Mouse (Mus musculus) cerebellum, adult 8-10 months (tissue): ENCODE measurements around the gene Cers5.
A peak's percentile ranks its signal among the peaks of the same experiment; 100 is the strongest.
"Not testable (repeated sequence)": the region's sequence is repeated elsewhere in the genome, so short reads cannot be mapped to it uniquely, and the experiment has no call there.

Source experiments
- DNase-seq: peaks from one replicate; pipeline ENCODE4 v3.0.0; 2022

Gene Cers5

GRCm38 (mm10) chr15:99704881-99705280 is 67.8 kb downstream of the Cers5 start:
- DNase-seq = no peak

GRCm38 (mm10) chr15:99704041-99704681 is 68.5 kb downstream of the Cers5 start:
- DNase-seq = no peak

- no peak for DNase-seq
Measured at GRCm38 (mm10) chr15:99703676-99704040, 69.0 kb downstream of the Cers5 start.

GRCm38 (mm10) chr15:99703104-99703503 is 69.6 kb downstream of the Cers5 start:
- DNase-seq = peak; percentile 32

GRCm38 (mm10) chr15:99701999-99702900 is 70.4 kb downstream of the Cers5 start, which contains the start of gene Smarcd1:
Smarcd1 (plus strand) TSS chr15:99702129.
- DNase-seq = peak; percentile 96

GRCm38 (mm10) chr15:99701640-99701998 is 71.1 kb downstream of the Cers5 start:
- not testable (repeated sequence) for DNase-seq

GRCm38 (mm10) chr15:99700219-99701106 is 72.2 kb downstream of the Cers5 start:
- DNase-seq = peak; percentile 46

GRCm38 (mm10) chr15:99699715-99700114 is 73.0 kb downstream of the Cers5 start:
- DNase-seq = no peak

GRCm38 (mm10) chr15:99698533-99699085 is 74.1 kb downstream of the Cers5 start:
- no peak for DNase-seq

- DNase-seq = no peak
Measured at GRCm38 (mm10) chr15:99697309-99697708, 75.4 kb downstream of the Cers5 start.

- peak; percentile 30 for DNase-seq
Measured at GRCm38 (mm10) chr15:99691976-99692375, 80.7 kb downstream of the Cers5 start.

GRCm38 (mm10) chr15:99690924-99691323 is 81.8 kb downstream of the Cers5 start:
- peak; percentile 12 for DNase-seq

- peak; percentile 71 for DNase-seq
Measured at GRCm38 (mm10) chr15:99688712-99689111, 84.0 kb downstream of the Cers5 start.
